Mouse (Mus musculus): Measurements from ENCODE around the gene Rtf2.

GRCm38 (mm10) chr2:172502168-172502567, 61.8 kb downstream of the Rtf2 start:
- TF ChIP-seq TCF3 (IDR thresholded peaks at IDR 0.05; ENCODE audit: insufficient read length, low read depth) (no peak), POLR2AphosphoS2 (IDR thresholded peaks at IDR 0.05; ENCODE audit: insufficient read length, low read depth) (no peak)

Measured in myocyte (in vitro differentiated cells).